Mouse (Mus musculus) heart, postnatal 36 days (tissue): ENCODE measurements around the gene Rnft2. TPM values are rescaled to one million over a fixed set of nuclear protein-coding genes. Genes with fewer than 3 reads are reported as not detected.
A peak's percentile ranks its signal among the peaks of the same experiment; 100 is the strongest.

Experiments used
- DNase-seq, 2 experiments: peaks; one replicate each; pipeline ENCODE4 v3.0.0; 2021 to 2022
- intact Hi-C: fragments of 180-260 bp; cut with DNase I; formaldehyde crosslinking; loops from one replicate; pipeline ENCODE4 v1.15.1; 2025
- total RNA-seq, 2 experiments: library from RNA; stranded (reverse); gene quantifications; 2 replicates each; pipeline ENCODE4 v1.2.3; 2021

The Rnft2 gene
- total RNA-seq, 2 experiments from 2014 or later = 2.0 to 2.5 TPM

GRCm38 (mm10) chr5:118256981-118257380 lies 12.1 kb upstream of the Rnft2 start:
- intact Hi-C loops = loop anchor here (2.0 kb wide), 1 partner anchor 20 kb away; no protein-coding TSS in a partner anchor
- no peak for DNase-seq

- no peak for DNase-seq
- intact Hi-C loops = no loop called here
Observed at GRCm38 (mm10) chr5:118253551-118253950, 8.6 kb upstream of the Rnft2 start.

- DNase-seq = no peak
- intact Hi-C loops = no loop called here
Observed at GRCm38 (mm10) chr5:118250987-118251386, 6.1 kb upstream of the Rnft2 start.

- intact Hi-C loops = loop anchor here (5.0 kb wide), 1 partner anchor 75 kb away; no protein-coding TSS in a partner anchor
Observed at GRCm38 (mm10) chr5:118247378-118247777, 2.5 kb upstream of the Rnft2 start.

GRCm38 (mm10) chr5:118245606-118246308 lies 841 bp upstream of the Rnft2 start:
- no peak for DNase-seq
- intact Hi-C loops = loop anchor here (5.0 kb wide), 1 partner anchor 73 kb away; no protein-coding TSS in a partner anchor

More at GRCm38 (mm10) chr5:118247378-118247777, 2.5 kb upstream of the Rnft2 start:
- no peak for DNase-seq

GRCm38 (mm10) chr5:118239671-118240070 lies 5.2 kb downstream of the Rnft2 start:
- DNase-seq = peak in 1 of 2 experiments; percentile 23
- intact Hi-C loops = no loop called here

GRCm38 (mm10) chr5:118236891-118237290 lies 8.0 kb downstream of the Rnft2 start:
- intact Hi-C loops = no loop called here
- DNase-seq = no peak

- no peak for DNase-seq
- intact Hi-C loops = no loop called here
Observed at GRCm38 (mm10) chr5:118230071-118230611, 14.8 kb downstream of the Rnft2 start.

GRCm38 (mm10) chr5:118223142-118223757 lies 21.7 kb downstream of the Rnft2 start:
- intact Hi-C loops = no loop called here

GRCm38 (mm10) chr5:118217410-118217809 lies 27.5 kb downstream of the Rnft2 start:
- intact Hi-C loops = no loop called here
- DNase-seq = peak; percentile 24 to 45

More at GRCm38 (mm10) chr5:118223142-118223757, 21.7 kb downstream of the Rnft2 start:
- no peak for DNase-seq

- intact Hi-C loops = no loop called here
- peak; percentile 59 to 65 for DNase-seq
Observed at GRCm38 (mm10) chr5:118214418-118215154, 30.3 kb downstream of the Rnft2 start.

- intact Hi-C loops = no loop called here
- DNase-seq = no peak
Observed at GRCm38 (mm10) chr5:118214012-118214411, 30.9 kb downstream of the Rnft2 start.

- DNase-seq = no peak
- intact Hi-C loops = no loop called here
Observed at GRCm38 (mm10) chr5:118205852-118206251, 39.1 kb downstream of the Rnft2 start.

GRCm38 (mm10) chr5:118204675-118205440 lies 40.1 kb downstream of the Rnft2 start:
- no peak for DNase-seq
- intact Hi-C loops = no loop called here

- no peak for DNase-seq
- intact Hi-C loops = loop anchor here (1.0 kb wide), 1 partner anchor 13 kb away; no protein-coding TSS in a partner anchor
Observed at GRCm38 (mm10) chr5:118199670-118200069, 45.2 kb downstream of the Rnft2 start.

- no peak for DNase-seq
- intact Hi-C loops = no loop called here
Observed at GRCm38 (mm10) chr5:118197421-118197820, 47.5 kb downstream of the Rnft2 start.

- intact Hi-C loops = no loop called here
Observed at GRCm38 (mm10) chr5:118192221-118192620, 52.7 kb downstream of the Rnft2 start.

GRCm38 (mm10) chr5:118190491-118190890 lies 54.4 kb downstream of the Rnft2 start:
- intact Hi-C loops = no loop called here
- DNase-seq = no peak

More at GRCm38 (mm10) chr5:118192221-118192620, 52.7 kb downstream of the Rnft2 start:
- DNase-seq = no peak

GRCm38 (mm10) chr5:118188356-118188755 lies 56.6 kb downstream of the Rnft2 start:
- intact Hi-C loops = no loop called here
- DNase-seq = no peak
